Mouse (Mus musculus) thymus, adult 2 months (tissue): ENCODE results near the gene Tead3.

ENCODE experiments used
- CTCF ChIP-seq: fragments of 200-500 bp; IDR thresholded peaks from 2 replicates; pipeline ENCODE4 v1.5.1; 2012; ENCODE audit warnings: mild to moderate bottlenecking, control low read depth, low read length, moderate library complexity, borderline replicate concordance; ENCODE audit not compliant: control insufficient read depth, poor library complexity, insufficient read depth; ENCODE audit errors: extremely low read depth
- POLR2A ChIP-seq: fragments of 200-500 bp; IDR thresholded peaks from 2 replicates; pipeline ENCODE4 v1.6.1; 2012; ENCODE audit warnings: mild to moderate bottlenecking, low read length, control low read depth, moderate library complexity; ENCODE audit not compliant: control insufficient read depth, poor library complexity, insufficient read depth; ENCODE audit errors: extremely low read depth

DNA sequence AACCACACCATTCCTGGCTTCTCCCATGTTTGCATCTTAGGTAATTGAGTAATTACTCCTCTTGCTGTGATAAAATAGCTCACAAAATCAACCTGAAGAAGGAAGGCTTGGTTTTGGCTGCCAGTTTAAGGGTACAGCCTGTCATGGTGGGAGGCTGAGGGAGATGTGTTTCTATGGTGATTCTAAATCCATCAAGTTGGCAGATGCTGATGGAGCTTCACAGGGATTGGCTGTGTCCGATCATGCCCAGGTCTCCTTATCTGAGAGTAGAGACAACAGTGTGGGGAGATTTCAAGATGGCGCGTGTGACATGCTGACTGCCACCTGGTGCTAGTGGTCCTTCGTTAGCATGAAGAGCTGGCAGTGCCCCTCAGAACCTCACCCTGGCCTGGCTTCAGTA lies 28.9 kb downstream of the Tead3 start:
- TF ChIP-seq CTCF (no peak), POLR2A (no peak)
